In the genomic region with DNA sequence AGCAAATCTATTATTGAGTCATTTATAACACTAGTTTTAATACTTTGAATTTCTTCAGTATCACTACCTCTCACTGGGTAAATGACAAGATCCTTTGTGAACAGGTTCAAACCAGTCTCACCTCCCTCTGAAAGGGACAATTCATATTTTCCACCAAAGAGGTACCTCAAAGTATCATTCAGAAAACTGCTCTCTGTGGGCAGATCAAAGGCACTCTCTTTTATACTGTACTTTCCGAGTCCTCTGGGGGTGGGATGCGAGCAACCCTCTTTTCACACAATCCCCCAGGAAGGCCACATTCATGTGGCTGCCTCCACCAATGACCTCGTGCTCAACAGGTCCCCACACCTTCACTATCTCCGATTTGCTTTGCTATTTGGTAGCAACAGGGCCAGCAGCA, we compare ENCODE assay signal across 19 mouse cellular contexts. TPM values are rescaled to one million over a fixed set of nuclear protein-coding genes. Genes with fewer than 3 reads are reported as not detected.
A peak's percentile ranks its signal among the peaks of the same experiment; 100 is the strongest.
DNase-seq lines count a peak whose midpoint lies in the region; ATAC-seq and TF ChIP-seq lines count a peak whose summit lies in the region.
"Had no signal": no experiment of that assay in that cellular context is flagged by ENCODE, and none has a peak within 500 bp of the region (broad histone marks: within the 10 kb centered on the region; RNA-seq: fewer than 3 reads in every experiment).

No protein-coding gene starts in this region.

- no peak for DNase-seq in heart, postnatal 14 days
- no peak for DNase-seq in lung, postnatal 25 days (ENCODE audit: low spot score)
- DNase-seq in CH12.LX (ENCODE audit: extremely low read depth), result no peak
- DNase-seq in layer of hippocampus, postnatal 36 days, result no peak
- DNase-seq: B cell, adult 2 months; cerebellum, adult 11 months; cerebellum, postnatal 14 days; gastrocnemius, postnatal 25 days; heart, postnatal 4 days; kidney, adult 18-20 months; kidney, postnatal 14 days; lung, adult 2 months had no signal

- peak overlapping the region; percentile 21; the same call in 1 of the 2 replicates for H3K9ac ChIP-seq in heart, embryonic 13.5 days
- peak overlapping the region; percentile 17; the same call in 1 of the 2 replicates for H3K9ac ChIP-seq in lung, embryonic 16.5 days (ENCODE audit: low read length)
- H3K9ac ChIP-seq in CH12.LX (ENCODE audit: insufficient read depth, low read depth), result no peak overlapping the region
- H3K9ac ChIP-seq in stomach, embryonic 16.5 days (ENCODE audit: low read length), result no peak overlapping the region
- H3K9ac ChIP-seq: forebrain, embryonic 12.5 days; limb, embryonic 13.5 days; neural tube, embryonic 13.5 days had no signal

- in situ Hi-C loops in CH12.LX (cut with MboI; ENCODE audit: low pct_ligation_motif_present, low pct_unique_long_range_greater_than_20kb, low sequenced_read_pairs), result no loop called here

- H3K4me2 ChIP-seq in heart, embryonic 13.5 days, result no peak overlapping the region
- H3K4me2 ChIP-seq in lung, embryonic 16.5 days (ENCODE audit: low read depth, low read length), result no peak overlapping the region
- H3K4me2 ChIP-seq in CH12.LX (ENCODE audit: insufficient read depth, low read depth, poor library complexity, severe bottlenecking), result no peak overlapping the region
- H3K4me2 ChIP-seq in stomach, embryonic 16.5 days (ENCODE audit: low read depth, low read length), result no peak overlapping the region
- H3K4me2 ChIP-seq: forebrain, embryonic 12.5 days; limb, embryonic 13.5 days; neural tube, embryonic 13.5 days had no signal

- no peak for ATAC-seq in heart, embryonic 13.5 days (ENCODE audit: extremely low read depth, insufficient number of reproducible peaks, low FRiP score, low TSS enrichment)
- no peak for ATAC-seq in lung, embryonic 16.5 days (ENCODE audit: low read depth)
- ATAC-seq in stomach, embryonic 16.5 days (ENCODE audit: insufficient read depth, low FRiP score), result no peak
- ATAC-seq: hindbrain, embryonic 16.5 days had no signal

- H3K27me3 ChIP-seq in heart, embryonic 13.5 days (replicated peaks), result no peaks in the 10 kb centered on the region
- no peaks in the 10 kb centered on the region for H3K27me3 ChIP-seq in lung, embryonic 16.5 days (ENCODE audit: control insufficient read depth, insufficient read depth, low read depth, low read length)
- H3K27me3 ChIP-seq in CH12.LX (replicated peaks), result no peaks in the 10 kb centered on the region
- no peaks in the 10 kb centered on the region for H3K27me3 ChIP-seq in stomach, embryonic 16.5 days (ENCODE audit: control insufficient read depth, insufficient read depth, low read length)
- H3K27me3 ChIP-seq: forebrain, embryonic 12.5 days; limb, embryonic 13.5 days; neural tube, embryonic 13.5 days had no signal

- TF ChIP-seq CTCF in CH12.LX (conservative IDR thresholded peaks at IDR 0.05 in 1 of 2, IDR thresholded peaks at IDR 0.05 in 1 of 2; ENCODE audit: low read depth in 2 of 2, low read length in 2 of 2), result no peak

- H3K36me3 ChIP-seq in heart, embryonic 13.5 days, result peaks cover 28% of the 10 kb centered on the region
- peaks cover 11% of the 10 kb centered on the region for H3K36me3 ChIP-seq in lung, embryonic 16.5 days (ENCODE audit: control insufficient read depth, insufficient read depth, low read length)
- peaks cover 19 to 65% of the 10 kb centered on the region in 2 experiments for H3K36me3 ChIP-seq in CH12.LX (replicated peaks in 1 of 2; ENCODE audit: control insufficient read depth in 1 of 2, insufficient read depth in 1 of 2, low read length in 1 of 2)
- H3K36me3 ChIP-seq in stomach, embryonic 16.5 days (ENCODE audit: control insufficient read depth, insufficient read depth, low read length), result peaks cover 8% of the 10 kb centered on the region; the same call in 1 of the 2 replicates

- 64% methylated on average over 4 of the region's 4 CpGs for WGBS in heart, embryonic 13.5 days
- WGBS in lung, embryonic 16.5 days, result 62% methylated on average over 4 of the region's 4 CpGs
- WGBS in stomach, embryonic 16.5 days, result 76% methylated on average over 4 of the region's 4 CpGs

- H3K27ac ChIP-seq in heart, embryonic 13.5 days (replicated peaks), result peak overlapping the region; percentile 91
- H3K27ac ChIP-seq in lung, embryonic 16.5 days (ENCODE audit: low read length), result peak overlapping the region; percentile 78
- no peak overlapping the region for H3K27ac ChIP-seq in CH12.LX (ENCODE audit: insufficient read depth, low read depth)
- H3K27ac ChIP-seq in stomach, embryonic 16.5 days (ENCODE audit: low read length), result peak overlapping the region; percentile 85; the same call in 1 of the 2 replicates
- H3K27ac ChIP-seq: forebrain, embryonic 12.5 days; limb, embryonic 13.5 days had no signal

- peak; percentile 40; the same call in 1 of the 2 replicates for TF ChIP-seq EP300 in CH12.LX (IDR thresholded peaks at IDR 0.05; ENCODE audit: low read length)

- intact Hi-C loops in heart, postnatal 14 days (cut with DNase I), result loop anchor here (2.0 kb wide), 1 partner anchor 16 kb away; the partner anchor contains the start of gene Nsmce1

- no peak overlapping the region for H3K4me3 ChIP-seq in heart, embryonic 13.5 days
- H3K4me3 ChIP-seq in lung, embryonic 16.5 days (ENCODE audit: low read length), result no peak overlapping the region
- no peak overlapping the region for H3K4me3 ChIP-seq in CH12.LX (replicated peaks in 1 of 3; ENCODE audit: low read depth in 2 of 3, low read length in 2 of 3, poor library complexity in 1 of 3)
- no peak overlapping the region for H3K4me3 ChIP-seq in stomach, embryonic 16.5 days (replicated peaks; ENCODE audit: low read length)
- H3K4me3 ChIP-seq: forebrain, embryonic 12.5 days; limb, embryonic 13.5 days; neural tube, embryonic 13.5 days had no signal

- no peak for TF ChIP-seq RAD21 in CH12.LX (IDR thresholded peaks at IDR 0.05; ENCODE audit: low read depth, low read length)

- no peaks in the 10 kb centered on the region for H3K9me3 ChIP-seq in heart, embryonic 13.5 days
- H3K9me3 ChIP-seq in lung, embryonic 16.5 days (ENCODE audit: control insufficient read depth, low read length), result no peaks in the 10 kb centered on the region
- no peaks in the 10 kb centered on the region for H3K9me3 ChIP-seq in CH12.LX (replicated peaks; ENCODE audit: low read length)
- H3K9me3 ChIP-seq in stomach, embryonic 16.5 days (replicated peaks; ENCODE audit: control insufficient read depth, low read length), result no peaks in the 10 kb centered on the region
- H3K9me3 ChIP-seq: forebrain, embryonic 12.5 days; limb, embryonic 13.5 days; neural tube, embryonic 13.5 days had no signal

- TF ChIP-seq POLR2A in CH12.LX (IDR thresholded peaks at IDR 0.05; ENCODE audit: low read depth, low read length), result no peak

- dilution Hi-C loops in CH12.LX (cut with MboI; ENCODE audit: extremely low pct_ligation_motif_present, extremely low pct_unique_long_range_greater_than_20kb, low sequenced_read_pairs), result no loop called here

- no peaks in the 10 kb centered on the region for H3K79me2 ChIP-seq in CH12.LX (replicated peaks; ENCODE audit: control insufficient read depth, extremely low read depth, insufficient read depth, poor library complexity, severe bottlenecking)

- H3K4me1 ChIP-seq in heart, embryonic 13.5 days, result peaks cover 76% of the 10 kb centered on the region
- peaks cover 66% of the 10 kb centered on the region for H3K4me1 ChIP-seq in lung, embryonic 16.5 days (replicated peaks; ENCODE audit: control insufficient read depth, insufficient read depth, low read length)
- H3K4me1 ChIP-seq in CH12.LX (ENCODE audit: control insufficient read depth in 1 of 2, insufficient read depth in 2 of 2), result peaks cover 13 to 86% of the 10 kb centered on the region in 2 experiments
- H3K4me1 ChIP-seq in stomach, embryonic 16.5 days (ENCODE audit: control insufficient read depth, insufficient read depth, low read length), result peaks cover 34% of the 10 kb centered on the region

TF ChIP-seq in CH12.LX, 34 proteins besides CTCF, POLR2A, EP300 and RAD21:
- TF ChIP-seq UBTF (IDR thresholded peaks at IDR 0.05; ENCODE audit: low read depth, low read length) (no peak), ZNF384 (IDR thresholded peaks at IDR 0.05; ENCODE audit: low read depth, low read length) (no peak), CHD2 (IDR thresholded peaks at IDR 0.05; ENCODE audit: low read length) (no peak), IRF4 (IDR thresholded peaks at IDR 0.05; ENCODE audit: low read depth, low read length) (no peak), JUND (conservative IDR thresholded peaks at IDR 0.05; ENCODE audit: low read depth, low read length) (no peak), MEF2A (IDR thresholded peaks at IDR 0.05; ENCODE audit: borderline replicate concordance, low read depth, low read length) (no peak), PAX5 (IDR thresholded peaks at IDR 0.05; ENCODE audit: low read length) (no peak)

RNA-seq across cellular contexts. Expression of gene Nsmce1, which starts 16.9 kb away (rescaled TPM):
- 97.9 and 110 TPM in 2 replicates for polyA plus RNA-seq in heart, embryonic 13.5 days (2015; fragmentation: Nextera tagmentation; extraction: Ambion mirVana)
- total RNA-seq in heart, postnatal 14 days (2021), result 10 to 100 TPM; 28.7 to 36.2 TPM
- polyA plus RNA-seq in lung, embryonic 16.5 days (2015; fragmentation: Nextera tagmentation; extraction: Ambion mirVana), result 148 and 151 TPM in 2 replicates
- total RNA-seq in CH12.LX (2012; rRNA removed) (56.1 and 74.8 TPM in 2 replicates), CH12.LX (2014; rRNA removed) (61.9 and 70.5 TPM in 2 replicates)
- polyA plus RNA-seq in CH12.LX (2012; ENCODE audit: insufficient read length, low read depth), result 52.0 and 52.5 TPM in 2 replicates
- 103 and 104 TPM in 2 replicates for polyA plus RNA-seq in stomach, embryonic 16.5 days (2015; fragmentation: Nextera tagmentation; extraction: Ambion mirVana)
- 10 to 100 TPM; 14.8 to 18.1 TPM for total RNA-seq in layer of hippocampus, postnatal 36 days (2021)

RNA-seq across cellular contexts. Expression of gene Kdm8, which starts 30.1 kb away (rescaled TPM):
- polyA plus RNA-seq in heart, embryonic 13.5 days (2015; fragmentation: Nextera tagmentation; extraction: Ambion mirVana), result 6.7 and 7.7 TPM in 2 replicates
- 1 to 10 TPM; 3.1 to 4.1 TPM for total RNA-seq in heart, postnatal 14 days (2021)
- 12.4 and 13.1 TPM in 2 replicates for polyA plus RNA-seq in lung, embryonic 16.5 days (2015; fragmentation: Nextera tagmentation; extraction: Ambion mirVana)
- total RNA-seq in CH12.LX (2012; rRNA removed) (5.0 and 7.9 TPM in 2 replicates), CH12.LX (2014; rRNA removed) (8.7 and 8.9 TPM in 2 replicates)
- 6.6 and 6.7 TPM in 2 replicates for polyA plus RNA-seq in CH12.LX (2012; ENCODE audit: insufficient read length, low read depth)
- polyA plus RNA-seq in stomach, embryonic 16.5 days (2015; fragmentation: Nextera tagmentation; extraction: Ambion mirVana), result 8.2 and 8.7 TPM in 2 replicates
- total RNA-seq in layer of hippocampus, postnatal 36 days (2021), result 1 to 10 TPM; 3.5 to 3.9 TPM

Comparison
In these comparisons a context has a peak if more than half of its experiments do, and no peak if none do; other contexts are left out.
1. H3K9ac ChIP-seq: peak in heart, embryonic 13.5 days (single experiment) and lung, embryonic 16.5 days (single experiment); none in CH12.LX (single experiment) and stomach, embryonic 16.5 days (single experiment).